Comparison of ENCODE assay signal across 20 mouse cellular contexts in the genomic region with DNA sequence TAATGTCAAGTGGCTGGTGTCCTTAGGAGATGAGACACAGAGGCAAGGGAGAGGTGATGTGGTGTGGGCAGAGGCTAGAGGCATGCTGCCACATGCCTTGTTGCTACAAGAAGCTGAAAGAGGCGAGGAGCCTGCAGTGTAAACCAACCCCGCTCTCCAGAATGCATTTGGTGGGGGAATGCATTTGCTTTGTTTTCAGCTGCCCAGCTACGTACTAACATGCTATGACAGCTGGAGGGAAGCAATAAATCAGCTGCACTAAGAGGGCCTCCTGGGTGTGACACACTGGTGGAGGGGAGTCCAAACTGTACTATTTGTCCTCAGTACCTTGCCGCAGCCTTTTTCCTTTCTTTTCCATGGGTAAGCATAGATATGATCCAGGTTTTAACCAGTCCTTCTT.
DNase-seq lines count a peak whose midpoint lies in the region; ATAC-seq and TF ChIP-seq lines count a peak whose summit lies in the region.
"Had no signal": no experiment of that assay in that cellular context is flagged by ENCODE, and none has a peak within 500 bp of the region (broad histone marks: within the 10 kb centered on the region; RNA-seq: fewer than 3 reads in every experiment).

No protein-coding gene starts in this region.

- WGBS in intestine, embryonic 15.5 days: 30% methylated on average over 4 of the region's 4 CpGs
- WGBS in intestine, postnatal 0 days: 28% methylated on average over 4 of the region's 4 CpGs
- 65% methylated on average over 4 of the region's 4 CpGs for WGBS in embryonic facial prominence, embryonic 13.5 days
- 38% methylated on average over 4 of the region's 4 CpGs for WGBS in lung, embryonic 15.5 days
- 79% methylated on average over 4 of the region's 4 CpGs for WGBS in midbrain, embryonic 14.5 days

- no peak for TF ChIP-seq CTCF in intestine, postnatal 0 days (IDR thresholded peaks at IDR 0.05; ENCODE audit: low read depth)

- H3K27ac ChIP-seq in intestine, embryonic 15.5 days: no peak overlapping the region
- no peak overlapping the region for H3K27ac ChIP-seq in intestine, postnatal 0 days (ENCODE audit: low read depth, low read length)
- no peak overlapping the region for H3K27ac ChIP-seq in embryonic facial prominence, embryonic 13.5 days
- peak overlapping the region; percentile 10; the same call in 1 of the 2 replicates for H3K27ac ChIP-seq in lung, embryonic 15.5 days
- no peak overlapping the region for H3K27ac ChIP-seq in midbrain, embryonic 14.5 days (replicated peaks; ENCODE audit: low read depth, low read length)
- H3K27ac ChIP-seq: heart, embryonic 13.5 days; hindbrain, embryonic 10.5 days; liver, embryonic 15.5 days; neural tube, embryonic 15.5 days had no signal

- H3K27me3 ChIP-seq in intestine, embryonic 15.5 days (replicated peaks): no peaks in the 10 kb centered on the region
- H3K27me3 ChIP-seq in intestine, postnatal 0 days (replicated peaks; ENCODE audit: control insufficient read depth, insufficient read depth, low read length): no peaks in the 10 kb centered on the region
- no peaks in the 10 kb centered on the region for H3K27me3 ChIP-seq in embryonic facial prominence, embryonic 13.5 days
- H3K27me3 ChIP-seq in lung, embryonic 15.5 days: no peaks in the 10 kb centered on the region
- H3K27me3 ChIP-seq in midbrain, embryonic 14.5 days (ENCODE audit: control insufficient read depth, insufficient read depth, low read length): no peaks in the 10 kb centered on the region
- H3K27me3 ChIP-seq: heart, embryonic 13.5 days; liver, embryonic 15.5 days; neural tube, embryonic 15.5 days had no signal

- DNase-seq in retina, embryonic 14.5 days (ENCODE audit: low spot score): peak; percentile 36
- DNase-seq in midbrain, embryonic 14.5 days: no peak
- DNase-seq in frontal cortex, postnatal 14 days (ENCODE audit: low spot score in 2 of 2): no peak
- no peak for DNase-seq in thymus, postnatal 36 days
- DNase-seq: adrenal gland, postnatal 36 days; cerebellum, postnatal 10 days; gastrocnemius, postnatal 14 days; kidney, postnatal 25 days had no signal

- H3K4me2 ChIP-seq in intestine, embryonic 15.5 days (replicated peaks): no peak overlapping the region
- no peak overlapping the region for H3K4me2 ChIP-seq in intestine, postnatal 0 days (replicated peaks; ENCODE audit: low read depth)
- no peak overlapping the region for H3K4me2 ChIP-seq in embryonic facial prominence, embryonic 13.5 days
- H3K4me2 ChIP-seq in lung, embryonic 15.5 days: no peak overlapping the region
- no peak overlapping the region for H3K4me2 ChIP-seq in midbrain, embryonic 14.5 days (ENCODE audit: low read length)
- H3K4me2 ChIP-seq: heart, embryonic 13.5 days; liver, embryonic 15.5 days; neural tube, embryonic 15.5 days had no signal

- no peak overlapping the region for H3K9ac ChIP-seq in intestine, embryonic 15.5 days
- H3K9ac ChIP-seq in intestine, postnatal 0 days (ENCODE audit: low read depth, low read length): no peak overlapping the region
- H3K9ac ChIP-seq in embryonic facial prominence, embryonic 13.5 days: no peak overlapping the region
- H3K9ac ChIP-seq in lung, embryonic 15.5 days: no peak overlapping the region
- H3K9ac ChIP-seq in midbrain, embryonic 14.5 days (replicated peaks; ENCODE audit: low read length): no peak overlapping the region
- H3K9ac ChIP-seq: heart, embryonic 13.5 days; liver, embryonic 15.5 days; neural tube, embryonic 15.5 days had no signal

- ATAC-seq in intestine, embryonic 15.5 days: peak; percentile 53
- ATAC-seq in intestine, postnatal 0 days: no peak
- 0 out of 2 replicates have a peak, but pooled peaks have one; percentile 37 for ATAC-seq in embryonic facial prominence, embryonic 13.5 days (ENCODE audit: insufficient number of reproducible peaks, insufficient read depth, low FRiP score, low TSS enrichment, low read depth)
- 0 out of 2 replicates have a peak, but pooled peaks have one; percentile 49 for ATAC-seq in lung, embryonic 15.5 days (ENCODE audit: borderline replicate concordance, extremely low read depth, low FRiP score, low TSS enrichment)
- ATAC-seq in midbrain, embryonic 14.5 days (ENCODE audit: low FRiP score, low TSS enrichment): no peak
- ATAC-seq: activated CD4-positive, CD25-positive, alpha-beta regulatory T cell, adult 4 months; forebrain, embryonic 16.5 days; inflammation-experienced regulatory T-cells, adult 6 months had no signal

- no peaks in the 10 kb centered on the region for H3K36me3 ChIP-seq in intestine, embryonic 15.5 days
- no peaks in the 10 kb centered on the region for H3K36me3 ChIP-seq in intestine, postnatal 0 days (ENCODE audit: control insufficient read depth, insufficient read depth)
- H3K36me3 ChIP-seq in embryonic facial prominence, embryonic 13.5 days: no peaks in the 10 kb centered on the region
- no peaks in the 10 kb centered on the region for H3K36me3 ChIP-seq in lung, embryonic 15.5 days
- H3K36me3 ChIP-seq in midbrain, embryonic 14.5 days (ENCODE audit: control insufficient read depth, insufficient read depth, low read length): no peaks in the 10 kb centered on the region
- H3K36me3 ChIP-seq: heart, embryonic 13.5 days; hindbrain, embryonic 10.5 days; liver, embryonic 15.5 days; neural tube, embryonic 15.5 days had no signal

- H3K4me3 ChIP-seq in intestine, embryonic 15.5 days (replicated peaks): no peak overlapping the region
- H3K4me3 ChIP-seq in intestine, postnatal 0 days (ENCODE audit: low read depth, low read length): no peak overlapping the region
- H3K4me3 ChIP-seq in embryonic facial prominence, embryonic 13.5 days: no peak overlapping the region
- no peak overlapping the region for H3K4me3 ChIP-seq in lung, embryonic 15.5 days
- no peak overlapping the region for H3K4me3 ChIP-seq in midbrain, embryonic 14.5 days (replicated peaks; ENCODE audit: low read depth, low read length)
- H3K4me3 ChIP-seq: heart, embryonic 13.5 days; hindbrain, embryonic 10.5 days; liver, embryonic 15.5 days; megakaryocyte, embryonic 14.5 days; neural tube, embryonic 15.5 days had no signal

- H3K9me3 ChIP-seq in intestine, embryonic 15.5 days: no peaks in the 10 kb centered on the region
- no peaks in the 10 kb centered on the region for H3K9me3 ChIP-seq in intestine, postnatal 0 days (ENCODE audit: control insufficient read depth)
- no peaks in the 10 kb centered on the region for H3K9me3 ChIP-seq in embryonic facial prominence, embryonic 13.5 days
- H3K9me3 ChIP-seq in lung, embryonic 15.5 days: no peaks in the 10 kb centered on the region
- no peaks in the 10 kb centered on the region for H3K9me3 ChIP-seq in midbrain, embryonic 14.5 days (ENCODE audit: control insufficient read depth, low read length)
- H3K9me3 ChIP-seq: heart, embryonic 13.5 days; hindbrain, embryonic 10.5 days; liver, embryonic 15.5 days; megakaryocyte, embryonic 14.5 days; neural tube, embryonic 15.5 days had no signal

- H3K4me1 ChIP-seq in intestine, embryonic 15.5 days (replicated peaks): peaks cover 3% of the 10 kb centered on the region; the same call in 1 of the 2 replicates
- peaks cover 6% of the 10 kb centered on the region; the same call in 1 of the 2 replicates for H3K4me1 ChIP-seq in intestine, postnatal 0 days (replicated peaks; ENCODE audit: control insufficient read depth, insufficient read depth, low read length)
- 0 out of 2 replicates have a peak, but pooled peaks cover 5% of the 10 kb centered on the region for H3K4me1 ChIP-seq in embryonic facial prominence, embryonic 13.5 days
- H3K4me1 ChIP-seq in lung, embryonic 15.5 days: peaks cover 14% of the 10 kb centered on the region
- H3K4me1 ChIP-seq in midbrain, embryonic 14.5 days (ENCODE audit: control insufficient read depth, insufficient read depth, low read length): no peaks in the 10 kb centered on the region
- H3K4me1 ChIP-seq: heart, embryonic 13.5 days; hindbrain, embryonic 10.5 days; liver, embryonic 15.5 days; megakaryocyte, embryonic 14.5 days; neural tube, embryonic 15.5 days had no signal

Comparison
In these comparisons a context has a peak if more than half of its experiments do, and no peak if none do; other contexts are left out.
1. ATAC-seq: peak in intestine, embryonic 15.5 days (single experiment), embryonic facial prominence, embryonic 13.5 days (single experiment) and lung, embryonic 15.5 days (single experiment); none in intestine, postnatal 0 days (single experiment) and midbrain, embryonic 14.5 days (single experiment).